Mouse (Mus musculus): ENCODE data around the gene Gramd1c.

DNA sequence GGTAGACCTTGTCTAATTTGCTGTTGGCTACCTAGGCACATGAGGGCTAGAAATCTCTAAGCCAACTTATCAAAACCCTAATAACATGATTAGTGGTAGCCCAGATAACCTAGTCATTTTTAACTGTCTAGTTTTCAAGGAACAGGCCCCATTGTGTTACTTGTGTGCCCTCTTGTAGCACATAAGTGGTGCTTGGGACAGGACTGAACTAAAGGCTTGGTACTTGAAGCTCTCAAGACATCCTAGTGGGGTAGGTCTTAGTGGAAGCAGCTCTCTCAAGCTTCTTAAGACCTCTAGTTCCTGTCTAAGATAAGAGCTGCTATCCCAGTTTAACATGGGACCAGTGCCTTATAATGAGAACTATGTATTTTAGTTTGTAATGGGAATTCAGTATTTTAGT, 132.6 kb downstream of the Gramd1c start:
- TF ChIP-seq POLR2A (IDR thresholded peaks at IDR 0.05; ENCODE audit: borderline replicate concordance, extremely low read depth, low read depth, low read length) (no peak), CTCF (IDR thresholded peaks at IDR 0.05; ENCODE audit: insufficient read depth, low read length) (no peak)

Data from lung, adult 2 months (tissue).